Mouse (Mus musculus): Measurements from ENCODE around the gene Mlc1.

The Mlc1 gene

GRCm38 (mm10) chr15:88978281-88979137, at the start of gene Mlc1:
TSS of gene Mlc1 (minus strand) at chr15:88979007.
- no peak for DNase-seq (ENCODE audit: low read depth, low spot score)

- no peak for DNase-seq (ENCODE audit: low read depth, low spot score)
Observed at GRCm38 (mm10) chr15:89020492-89020891, 41.7 kb upstream of the Mlc1 start.

GRCm38 (mm10) chr15:89020085-89020484, 41.3 kb upstream of the Mlc1 start:
- DNase-seq (ENCODE audit: low read depth, low spot score) = no peak

GRCm38 (mm10) chr15:89016722-89017121, 37.9 kb upstream of the Mlc1 start:
- DNase-seq (ENCODE audit: low read depth, low spot score) = no peak

- DNase-seq (ENCODE audit: low read depth, low spot score) = no peak
Observed at GRCm38 (mm10) chr15:89007781-89008180, 29.0 kb upstream of the Mlc1 start.

GRCm38 (mm10) chr15:89007002-89007401, 28.2 kb upstream of the Mlc1 start:
- DNase-seq (ENCODE audit: low read depth, low spot score) = no peak

- no peak for DNase-seq (ENCODE audit: low read depth, low spot score)
Observed at GRCm38 (mm10) chr15:89001245-89001644, 22.4 kb upstream of the Mlc1 start.

- DNase-seq (ENCODE audit: low read depth, low spot score) = no peak
Observed at GRCm38 (mm10) chr15:89000367-89000766, 21.6 kb upstream of the Mlc1 start.

- no peak for DNase-seq (ENCODE audit: low read depth, low spot score)
Observed at GRCm38 (mm10) chr15:88999124-88999523, 20.3 kb upstream of the Mlc1 start.

GRCm38 (mm10) chr15:88998636-88999035, 19.8 kb upstream of the Mlc1 start:
- no peak for DNase-seq (ENCODE audit: low read depth, low spot score)

GRCm38 (mm10) chr15:88989236-88989635, 10.4 kb upstream of the Mlc1 start:
- no peak for DNase-seq (ENCODE audit: low read depth, low spot score)

GRCm38 (mm10) chr15:88982534-88983079, 3.8 kb upstream of the Mlc1 start, which contains the start of gene Mov10l1:
TSS of gene Mov10l1 (plus strand) at chr15:88982909.
- DNase-seq (ENCODE audit: low read depth, low spot score) = no peak

GRCm38 (mm10) chr15:88979138-88979446, 285 bp upstream of the Mlc1 start:
- DNase-seq (ENCODE audit: low read depth, low spot score) = no peak

- no peak for DNase-seq (ENCODE audit: low read depth, low spot score)
Observed at GRCm38 (mm10) chr15:88972300-88972699, 6.5 kb downstream of the Mlc1 start.

GRCm38 (mm10) chr15:88964070-88964578, 14.7 kb downstream of the Mlc1 start:
- no peak for DNase-seq (ENCODE audit: low read depth, low spot score)

- DNase-seq (ENCODE audit: low read depth, low spot score) = no peak
Observed at GRCm38 (mm10) chr15:88957522-88957921, 21.3 kb downstream of the Mlc1 start.

GRCm38 (mm10) chr15:88955342-88955741, 23.5 kb downstream of the Mlc1 start:
- DNase-seq (ENCODE audit: low read depth, low spot score) = no peak

- DNase-seq (ENCODE audit: low read depth, low spot score) = no peak
Observed at GRCm38 (mm10) chr15:88954368-88955072, 24.3 kb downstream of the Mlc1 start, which contains the start of gene Ttll8. TSS of gene Ttll8 (minus strand) at chr15:88954418.

- no peak for DNase-seq (ENCODE audit: low read depth, low spot score)
Observed at GRCm38 (mm10) chr15:88951246-88951645, 27.6 kb downstream of the Mlc1 start.

GRCm38 (mm10) chr15:88946851-88947250, 32.0 kb downstream of the Mlc1 start:
- DNase-seq (ENCODE audit: low read depth, low spot score) = no peak

- no peak for DNase-seq (ENCODE audit: low read depth, low spot score)
Observed at GRCm38 (mm10) chr15:88943896-88944551, 34.8 kb downstream of the Mlc1 start.

GRCm38 (mm10) chr15:88942783-88943182, 36.0 kb downstream of the Mlc1 start:
- DNase-seq (ENCODE audit: low read depth, low spot score) = no peak
